Mouse (Mus musculus): ENCODE measurements around the gene Cmya5. TPM values are rescaled to one million over a fixed set of nuclear protein-coding genes. Genes with fewer than 3 reads are reported as not detected.

Gene Cmya5
- polyA plus RNA-seq, 1 experiment from 2014 or later: 0.14 TPM

DNA sequence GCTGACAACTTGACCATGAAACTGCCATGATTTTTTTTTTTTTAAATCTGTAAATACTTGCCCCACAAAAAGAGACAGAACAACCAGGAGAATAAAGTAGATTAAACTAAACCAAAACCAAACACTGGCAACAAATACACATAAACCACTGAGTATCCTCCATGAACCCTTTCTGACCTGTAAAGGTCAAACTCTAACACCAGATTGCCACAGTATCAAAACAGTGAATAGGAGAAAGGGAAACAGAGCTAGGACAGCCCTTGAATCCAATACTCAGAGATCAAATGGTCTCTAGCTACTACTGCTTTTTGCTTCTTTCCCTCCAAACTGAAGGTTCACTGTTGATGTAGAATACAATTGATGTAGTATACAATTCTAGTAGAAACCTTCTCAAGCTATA is 33.0 kb upstream of the Cmya5 start:
- Histone ChIP-seq H3K36me3 (ENCODE audit: control insufficient read depth, insufficient read depth, low read length) (no peaks in the 10 kb centered on the region), H3K4me1 (replicated peaks; ENCODE audit: control insufficient read depth, insufficient read depth, low read length) (no peaks in the 10 kb centered on the region), H3K4me3 (ENCODE audit: low read depth, low read length) (no peak overlapping the region), H3K9ac (ENCODE audit: low read depth, low read length) (no peak overlapping the region), H3K27me3 (ENCODE audit: control insufficient read depth, insufficient read depth, low read length) (no peaks in the 10 kb centered on the region), H3K4me2 (replicated peaks; ENCODE audit: low read depth, low read length) (no peak overlapping the region), H3K9me3 (ENCODE audit: control insufficient read depth, low read length) (no peaks in the 10 kb centered on the region), H3K27ac (ENCODE audit: low read depth, low read length) (no peak overlapping the region)
- ATAC-seq (ENCODE audit: low FRiP score): no peak
- DNase-seq (ENCODE audit: low spot score): no peak

DNA sequence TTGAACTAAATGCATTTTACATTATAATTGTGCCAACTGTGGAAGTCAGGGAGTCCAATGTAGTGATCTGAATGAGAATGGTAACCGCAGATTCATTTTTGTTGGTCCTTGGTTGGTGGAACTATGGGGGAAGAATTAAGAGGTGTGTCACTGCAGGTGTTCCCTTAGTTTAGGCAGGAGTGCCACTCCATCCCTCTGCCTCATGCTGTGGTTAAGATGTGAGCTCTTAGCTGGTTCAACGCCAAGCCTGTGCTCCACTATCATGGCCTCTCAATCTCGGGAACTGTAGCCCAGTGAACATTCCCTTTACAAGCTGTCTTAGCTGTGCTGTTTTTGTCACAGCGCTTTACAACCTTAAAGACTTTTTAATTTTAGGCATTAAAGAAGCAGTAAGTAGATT is 18.8 kb upstream of the Cmya5 start:
- Histone ChIP-seq H3K4me1 (replicated peaks; ENCODE audit: control insufficient read depth, insufficient read depth, low read length) (no peaks in the 10 kb centered on the region), H3K36me3 (ENCODE audit: control insufficient read depth, insufficient read depth, low read length) (peaks cover 7% of the 10 kb centered on the region; the same call in 1 of the 2 replicates), H3K27me3 (ENCODE audit: control insufficient read depth, insufficient read depth, low read length) (no peaks in the 10 kb centered on the region), H3K27ac (ENCODE audit: low read depth, low read length) (no peak overlapping the region), H3K4me3 (ENCODE audit: low read depth, low read length) (no peak overlapping the region), H3K9ac (ENCODE audit: low read depth, low read length) (no peak overlapping the region), H3K9me3 (ENCODE audit: control insufficient read depth, low read length) (no peaks in the 10 kb centered on the region), H3K4me2 (replicated peaks; ENCODE audit: low read depth, low read length) (no peak overlapping the region)
- ATAC-seq (ENCODE audit: low FRiP score) (no peak), DNase-seq (ENCODE audit: low spot score) (no peak)
- 97% methylated on average over 4 of the region's 4 CpGs for WGBS

DNA sequence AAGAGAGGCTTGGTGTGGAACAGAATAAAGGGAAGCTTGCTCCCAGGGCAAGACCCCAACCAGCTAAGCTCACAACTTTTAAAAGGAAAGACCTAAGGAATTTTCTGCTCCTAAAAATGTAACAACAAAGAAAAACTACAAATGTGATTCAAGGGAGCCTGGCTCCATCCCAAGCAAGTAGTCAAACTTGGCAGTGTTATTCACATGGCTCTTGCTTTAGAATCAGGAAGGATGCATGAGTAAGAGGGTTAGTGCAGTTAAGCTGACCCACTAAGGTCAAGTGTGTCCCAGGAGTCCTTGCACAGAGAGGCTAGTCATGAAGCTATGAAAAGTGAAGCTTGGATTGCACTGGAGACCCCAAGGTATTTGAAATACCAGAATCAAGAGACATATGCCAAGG is 17.9 kb upstream of the Cmya5 start:
- Histone ChIP-seq H3K4me1 (replicated peaks; ENCODE audit: control insufficient read depth, insufficient read depth, low read length) (no peaks in the 10 kb centered on the region), H3K27me3 (ENCODE audit: control insufficient read depth, insufficient read depth, low read length) (no peaks in the 10 kb centered on the region), H3K9me3 (ENCODE audit: control insufficient read depth, low read length) (no peaks in the 10 kb centered on the region), H3K27ac (ENCODE audit: low read depth, low read length) (no peak overlapping the region), H3K9ac (ENCODE audit: low read depth, low read length) (no peak overlapping the region), H3K36me3 (ENCODE audit: control insufficient read depth, insufficient read depth, low read length) (peaks cover 7% of the 10 kb centered on the region; the same call in 1 of the 2 replicates), H3K4me2 (replicated peaks; ENCODE audit: low read depth, low read length) (no peak overlapping the region), H3K4me3 (ENCODE audit: low read depth, low read length) (no peak overlapping the region)
- DNase-seq (ENCODE audit: low spot score): no peak
- no peak for ATAC-seq (ENCODE audit: low FRiP score)

DNA sequence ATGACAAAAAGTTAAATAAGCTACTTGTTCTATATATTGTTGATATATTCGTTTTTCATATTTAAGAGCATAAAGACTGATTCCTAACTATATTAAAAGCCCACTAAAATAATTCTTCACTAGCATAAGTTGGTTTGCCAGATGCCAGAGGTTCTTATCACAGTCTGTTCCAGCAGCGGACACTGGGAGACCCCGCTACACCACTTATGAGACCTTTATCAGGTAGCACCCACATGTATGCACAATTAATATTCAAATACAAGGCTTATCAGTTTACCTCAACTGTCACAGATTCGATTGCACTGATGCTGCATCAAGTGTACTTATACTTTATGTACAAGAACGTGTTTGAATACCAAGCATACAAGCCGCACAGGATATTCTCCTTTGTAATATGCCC is 13.7 kb upstream of the Cmya5 start:
- no peak overlapping the region for H3K9ac ChIP-seq (ENCODE audit: low read depth, low read length)
- H3K9me3 ChIP-seq (ENCODE audit: control insufficient read depth, low read length): no peaks in the 10 kb centered on the region
- no peak overlapping the region for H3K27ac ChIP-seq (ENCODE audit: low read depth, low read length)
- ATAC-seq (ENCODE audit: low FRiP score) (no peak), DNase-seq (ENCODE audit: low spot score) (no peak)
- H3K4me1 ChIP-seq (replicated peaks; ENCODE audit: control insufficient read depth, insufficient read depth, low read length): no peaks in the 10 kb centered on the region
- H3K4me2 ChIP-seq (replicated peaks; ENCODE audit: low read depth, low read length): no peak overlapping the region
- H3K27me3 ChIP-seq (ENCODE audit: control insufficient read depth, insufficient read depth, low read length): no peaks in the 10 kb centered on the region
- WGBS: 94% methylated on average over 6 of the region's 6 CpGs
- peaks cover 3% of the 10 kb centered on the region; the same call in 1 of the 2 replicates for H3K36me3 ChIP-seq (ENCODE audit: control insufficient read depth, insufficient read depth, low read length)
- H3K4me3 ChIP-seq (ENCODE audit: low read depth, low read length): no peak overlapping the region

DNA sequence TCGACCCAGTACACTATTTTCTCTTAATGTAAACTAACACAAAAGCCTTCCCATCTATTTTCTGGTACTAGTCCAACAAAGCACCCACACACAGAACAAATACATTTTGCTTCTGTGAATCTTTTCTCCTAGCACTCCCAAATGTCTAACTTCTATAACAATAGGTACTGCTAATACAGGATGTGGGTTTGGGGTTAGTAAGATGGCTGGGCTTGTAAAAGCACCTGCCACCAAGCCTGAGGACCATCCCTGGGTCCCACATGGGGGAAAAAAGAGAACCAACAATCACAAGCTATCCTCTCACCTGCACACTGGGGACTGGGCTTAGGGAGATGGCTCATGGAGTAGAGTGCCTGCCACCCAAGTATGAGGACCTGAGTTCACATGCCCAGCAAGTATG is 8.8 kb upstream of the Cmya5 start:
- H3K27ac ChIP-seq (ENCODE audit: low read depth, low read length): no peak overlapping the region
- no peaks in the 10 kb centered on the region for H3K36me3 ChIP-seq (ENCODE audit: control insufficient read depth, insufficient read depth, low read length)
- no peak overlapping the region for H3K9ac ChIP-seq (ENCODE audit: low read depth, low read length)

DNA sequence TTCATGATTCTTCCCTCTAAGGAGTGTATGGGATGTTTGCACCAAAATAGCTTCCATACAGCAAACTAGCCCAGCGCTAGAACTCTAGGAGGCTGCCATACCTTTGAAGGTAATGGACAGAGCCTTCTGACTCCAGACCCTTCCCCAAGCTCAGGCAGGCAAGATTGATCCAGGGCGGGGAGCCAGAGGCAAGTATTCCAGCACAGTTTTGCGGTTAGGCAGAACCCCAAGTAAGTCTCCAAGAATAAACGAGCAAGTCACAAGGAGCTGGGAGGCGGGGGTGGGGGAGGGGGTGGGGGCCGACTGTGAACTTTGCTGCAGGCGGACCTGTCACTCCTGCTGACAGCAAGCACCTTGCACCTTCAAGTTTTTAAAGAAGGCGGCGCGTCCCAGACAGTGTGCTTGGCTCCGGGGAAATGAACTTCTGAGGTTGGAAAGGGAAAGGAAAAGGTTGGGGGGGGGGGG is 673 bp downstream of the Cmya5 start:
- 21% methylated on average over 10 of the region's 11 CpGs for WGBS
- Histone ChIP-seq H3K4me2 (replicated peaks; ENCODE audit: low read depth, low read length) (peak overlapping the region; percentile 92), H3K27ac (ENCODE audit: low read depth, low read length) (no peak overlapping the region), H3K9ac (ENCODE audit: low read depth, low read length) (no peak overlapping the region), H3K4me1 (replicated peaks; ENCODE audit: control insufficient read depth, insufficient read depth, low read length) (no peaks in the 10 kb centered on the region), H3K4me3 (ENCODE audit: low read depth, low read length) (peak overlapping the region; percentile 38), H3K9me3 (ENCODE audit: control insufficient read depth, low read length) (no peaks in the 10 kb centered on the region), H3K36me3 (ENCODE audit: control insufficient read depth, insufficient read depth, low read length) (no peaks in the 10 kb centered on the region), H3K27me3 (ENCODE audit: control insufficient read depth, insufficient read depth, low read length) (no peaks in the 10 kb centered on the region)
- ATAC-seq (ENCODE audit: low FRiP score) (no peak; the same call in none of the 2 replicates), DNase-seq (ENCODE audit: low spot score) (no peak)

More for the DNA sequence above, 8.8 kb upstream of the Cmya5 start:
- H3K9me3 ChIP-seq (ENCODE audit: control insufficient read depth, low read length): no peaks in the 10 kb centered on the region
- no peak for ATAC-seq (ENCODE audit: low FRiP score)
- H3K4me3 ChIP-seq (ENCODE audit: low read depth, low read length): no peak overlapping the region
- no peak for DNase-seq (ENCODE audit: low spot score)
- no peaks in the 10 kb centered on the region for H3K27me3 ChIP-seq (ENCODE audit: control insufficient read depth, insufficient read depth, low read length)
- no peak overlapping the region for H3K4me2 ChIP-seq (replicated peaks; ENCODE audit: low read depth, low read length)
- H3K4me1 ChIP-seq (replicated peaks; ENCODE audit: control insufficient read depth, insufficient read depth, low read length): no peaks in the 10 kb centered on the region
- WGBS: 97% methylated on average over 1 of the region's 1 CpGs

DNA sequence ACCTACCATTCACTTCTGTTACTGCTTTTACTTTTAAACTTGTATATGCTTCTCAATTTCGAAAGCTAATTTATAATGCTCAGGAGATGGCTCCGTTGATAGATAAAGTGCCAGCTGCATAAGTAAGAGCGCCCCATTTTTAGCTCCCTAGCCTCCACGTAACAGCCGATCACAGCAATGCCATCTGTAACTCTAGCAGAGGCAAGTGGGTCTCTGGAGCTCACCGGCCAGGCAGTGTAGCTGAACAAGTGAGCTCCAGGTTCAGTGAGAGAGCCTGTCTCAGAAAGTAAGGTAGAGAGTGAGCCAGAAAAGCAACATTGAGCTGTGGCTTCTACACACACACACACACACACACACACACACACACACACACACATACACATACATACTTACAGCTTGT is 3.3 kb downstream of the Cmya5 start:
- ATAC-seq (ENCODE audit: low FRiP score) (no peak), DNase-seq (ENCODE audit: low spot score) (no peak)
- H3K9ac ChIP-seq (ENCODE audit: low read depth, low read length): no peak overlapping the region
- 96% methylated on average over 6 of the region's 6 CpGs for WGBS
- no peaks in the 10 kb centered on the region for H3K36me3 ChIP-seq (ENCODE audit: control insufficient read depth, insufficient read depth, low read length)
- no peak overlapping the region for H3K27ac ChIP-seq (ENCODE audit: low read depth, low read length)
- no peak overlapping the region for H3K4me2 ChIP-seq (replicated peaks; ENCODE audit: low read depth, low read length)
- no peaks in the 10 kb centered on the region for H3K4me1 ChIP-seq (replicated peaks; ENCODE audit: control insufficient read depth, insufficient read depth, low read length)
- H3K27me3 ChIP-seq (ENCODE audit: control insufficient read depth, insufficient read depth, low read length): no peaks in the 10 kb centered on the region
- no peaks in the 10 kb centered on the region for H3K9me3 ChIP-seq (ENCODE audit: control insufficient read depth, low read length)
- no peak overlapping the region for H3K4me3 ChIP-seq (ENCODE audit: low read depth, low read length)

DNA sequence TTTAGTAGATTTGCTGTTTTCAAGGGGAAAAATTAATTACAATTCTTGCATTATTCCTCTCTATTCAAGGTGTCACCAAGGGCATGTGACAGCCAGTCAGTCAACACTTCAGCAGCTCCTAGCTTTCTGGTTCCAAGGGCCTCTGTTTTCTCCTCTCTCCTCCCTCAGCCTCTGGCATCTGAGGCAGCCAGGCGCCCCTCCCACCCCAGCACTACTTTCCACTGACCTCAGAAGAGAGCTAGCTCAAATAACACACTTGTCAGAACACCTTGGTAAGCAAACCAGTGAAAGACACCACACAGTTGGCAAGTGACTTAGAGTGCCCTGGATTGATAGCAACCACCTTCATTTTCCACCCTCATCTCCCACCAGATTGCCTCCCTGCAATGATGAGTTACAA is 6.5 kb downstream of the Cmya5 start:
- H3K27me3 ChIP-seq (ENCODE audit: control insufficient read depth, insufficient read depth, low read length): no peaks in the 10 kb centered on the region
- H3K27ac ChIP-seq (ENCODE audit: low read depth, low read length): no peak overlapping the region
- no peaks in the 10 kb centered on the region for H3K4me1 ChIP-seq (replicated peaks; ENCODE audit: control insufficient read depth, insufficient read depth, low read length)
- H3K36me3 ChIP-seq (ENCODE audit: control insufficient read depth, insufficient read depth, low read length): no peaks in the 10 kb centered on the region
- no peak overlapping the region for H3K4me3 ChIP-seq (ENCODE audit: low read depth, low read length)
- 63% methylated on average over 1 of the region's 1 CpGs for WGBS
- H3K9ac ChIP-seq (ENCODE audit: low read depth, low read length): no peak overlapping the region
- no peak overlapping the region for H3K4me2 ChIP-seq (replicated peaks; ENCODE audit: low read depth, low read length)
- ATAC-seq (ENCODE audit: low FRiP score) (no peak), DNase-seq (ENCODE audit: low spot score) (no peak)
- no peaks in the 10 kb centered on the region for H3K9me3 ChIP-seq (ENCODE audit: control insufficient read depth, low read length)

DNA sequence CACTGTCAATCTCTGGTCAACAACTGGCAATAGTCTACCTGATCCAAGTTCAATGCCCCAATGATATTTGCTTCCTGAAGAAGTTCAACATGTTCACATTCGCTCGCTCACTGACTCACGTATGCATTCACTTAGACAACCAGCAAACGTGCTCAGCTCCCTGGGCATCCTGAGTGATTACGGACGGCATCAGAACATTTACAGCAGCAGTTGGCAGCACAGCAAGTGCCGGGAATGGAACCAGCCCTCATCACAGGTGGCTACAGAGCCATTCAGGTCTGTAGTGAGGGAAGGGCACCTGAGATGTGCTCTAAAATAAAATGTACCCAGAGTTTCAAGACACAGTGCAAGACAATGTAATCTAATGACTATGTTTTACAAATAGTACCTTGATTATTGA is 7.4 kb downstream of the Cmya5 start:
- DNase-seq (ENCODE audit: low spot score) (no peak), ATAC-seq (ENCODE audit: low FRiP score) (no peak)
- Histone ChIP-seq H3K4me2 (replicated peaks; ENCODE audit: low read depth, low read length) (no peak overlapping the region), H3K36me3 (ENCODE audit: control insufficient read depth, insufficient read depth, low read length) (no peaks in the 10 kb centered on the region), H3K27ac (ENCODE audit: low read depth, low read length) (no peak overlapping the region), H3K4me1 (replicated peaks; ENCODE audit: control insufficient read depth, insufficient read depth, low read length) (no peaks in the 10 kb centered on the region), H3K9me3 (ENCODE audit: control insufficient read depth, low read length) (no peaks in the 10 kb centered on the region), H3K4me3 (ENCODE audit: low read depth, low read length) (no peak overlapping the region), H3K27me3 (ENCODE audit: control insufficient read depth, insufficient read depth, low read length) (no peaks in the 10 kb centered on the region), H3K9ac (ENCODE audit: low read depth, low read length) (no peak overlapping the region)
- WGBS: 90% methylated on average over 7 of the region's 7 CpGs

All from hindbrain, embryonic 11.5 days (tissue).